Mouse (Mus musculus): ENCODE data around the gene Phlda3. TPM values are rescaled to one million over a fixed set of nuclear protein-coding genes. Genes with fewer than 3 reads are reported as not detected.

Gene Phlda3
- polyA plus RNA-seq (2011; ENCODE audit: insufficient read depth, insufficient read length, low replicate concordance, missing spikeins) = 7.6 TPM in 1 of 2 replicates, not detected in the other

- 2% methylated on average over 90 of the region's 90 CpGs for WGBS
- TF ChIP-seq CTCF (IDR thresholded peaks at IDR 0.05; ENCODE audit: control insufficient read depth, insufficient read depth, low read length) (no peak), POLR2A (IDR thresholded peaks at IDR 0.05; ENCODE audit: borderline replicate concordance, control insufficient read depth, low read depth, low read length) (peak; percentile 38; the same call in 1 of the 2 replicates)
- no peaks in the 10 kb centered on the region for H3K4me1 ChIP-seq (ENCODE audit: control insufficient read depth, insufficient read depth, low read length)
- H3K27ac ChIP-seq (ENCODE audit: control insufficient read depth, insufficient read depth, low read depth, low read length, poor library complexity) = no peak within 1 kb of the TSS
- H3K4me3 ChIP-seq (replicated peaks; ENCODE audit: control insufficient read depth, low read depth, low read length) = peak within 1 kb of the TSS; percentile 1
Measured at GRCm38 (mm10) chr1:135765645-135766591, at the start of gene Phlda3. Gene Phlda3 (plus strand): TSS chr1:135766119.

- H3K4me1 ChIP-seq (ENCODE audit: control insufficient read depth, insufficient read depth, low read length) = peaks cover 1% of the 10 kb centered on the region; the same call in 1 of the 2 replicates
- TF ChIP-seq CTCF (IDR thresholded peaks at IDR 0.05; ENCODE audit: control insufficient read depth, insufficient read depth, low read length) (peak; percentile 75), POLR2A (IDR thresholded peaks at IDR 0.05; ENCODE audit: borderline replicate concordance, control insufficient read depth, low read depth, low read length) (no peak)
- WGBS = 8% methylated on average over 9 of the region's 9 CpGs
Measured at GRCm38 (mm10) chr1:135719486-135719885, 46.4 kb upstream of the Phlda3 start.

GRCm38 (mm10) chr1:135719983-135720382, 45.9 kb upstream of the Phlda3 start, which contains the start of gene Csrp1:
Gene Csrp1 (plus strand): TSS chr1:135720061.
- Histone ChIP-seq H3K4me3 (replicated peaks; ENCODE audit: control insufficient read depth, low read depth, low read length) (no peak within 1 kb of the TSS), H3K27ac (ENCODE audit: control insufficient read depth, insufficient read depth, low read depth, low read length, poor library complexity) (no peak within 1 kb of the TSS), H3K4me1 (ENCODE audit: control insufficient read depth, insufficient read depth, low read length) (peaks cover under 1% of the 10 kb centered on the region; the same call in 1 of the 2 replicates)
- 35% methylated on average over 6 of the region's 6 CpGs for WGBS
- no peak for TF ChIP-seq CTCF (IDR thresholded peaks at IDR 0.05; ENCODE audit: control insufficient read depth, insufficient read depth, low read length)
- no peak for TF ChIP-seq POLR2A (IDR thresholded peaks at IDR 0.05; ENCODE audit: borderline replicate concordance, control insufficient read depth, low read depth, low read length)

More at GRCm38 (mm10) chr1:135719486-135719885, 46.4 kb upstream of the Phlda3 start:
- Histone ChIP-seq H3K27ac (ENCODE audit: control insufficient read depth, insufficient read depth, low read depth, low read length, poor library complexity) (no peak overlapping the region), H3K4me3 (replicated peaks; ENCODE audit: control insufficient read depth, low read depth, low read length) (no peak overlapping the region)

GRCm38 (mm10) chr1:135723016-135723415, 42.9 kb upstream of the Phlda3 start:
- no peak overlapping the region for H3K4me3 ChIP-seq (replicated peaks; ENCODE audit: control insufficient read depth, low read depth, low read length)
- 76% methylated on average over 1 of the region's 1 CpGs for WGBS
- H3K27ac ChIP-seq (ENCODE audit: control insufficient read depth, insufficient read depth, low read depth, low read length, poor library complexity) = no peak overlapping the region
- no peak for TF ChIP-seq POLR2A (IDR thresholded peaks at IDR 0.05; ENCODE audit: borderline replicate concordance, control insufficient read depth, low read depth, low read length)
- TF ChIP-seq CTCF (IDR thresholded peaks at IDR 0.05; ENCODE audit: control insufficient read depth, insufficient read depth, low read length) = no peak
- H3K4me1 ChIP-seq (ENCODE audit: control insufficient read depth, insufficient read depth, low read length) = no peaks in the 10 kb centered on the region; the same call in 1 of the 2 replicates

GRCm38 (mm10) chr1:135724134-135724533, 41.8 kb upstream of the Phlda3 start:
- H3K4me1 ChIP-seq (ENCODE audit: control insufficient read depth, insufficient read depth, low read length) = no peaks in the 10 kb centered on the region; the same call in 1 of the 2 replicates
- no peak for TF ChIP-seq CTCF (IDR thresholded peaks at IDR 0.05; ENCODE audit: control insufficient read depth, insufficient read depth, low read length)
- TF ChIP-seq POLR2A (IDR thresholded peaks at IDR 0.05; ENCODE audit: borderline replicate concordance, control insufficient read depth, low read depth, low read length) = no peak
- WGBS = 73% methylated on average over 4 of the region's 4 CpGs
- no peak overlapping the region for H3K27ac ChIP-seq (ENCODE audit: control insufficient read depth, insufficient read depth, low read depth, low read length, poor library complexity)
- no peak overlapping the region for H3K4me3 ChIP-seq (replicated peaks; ENCODE audit: control insufficient read depth, low read depth, low read length)

- TF ChIP-seq POLR2A (IDR thresholded peaks at IDR 0.05; ENCODE audit: borderline replicate concordance, control insufficient read depth, low read depth, low read length) (no peak), CTCF (IDR thresholded peaks at IDR 0.05; ENCODE audit: control insufficient read depth, insufficient read depth, low read length) (no peak)
- 61% methylated on average over 6 of the region's 6 CpGs for WGBS
- H3K4me1 ChIP-seq (ENCODE audit: control insufficient read depth, insufficient read depth, low read length) = peaks cover 3% of the 10 kb centered on the region
Measured at GRCm38 (mm10) chr1:135725324-135725723, 40.6 kb upstream of the Phlda3 start.

GRCm38 (mm10) chr1:135725936-135726335, 40.0 kb upstream of the Phlda3 start:
- no peak for TF ChIP-seq POLR2A (IDR thresholded peaks at IDR 0.05; ENCODE audit: borderline replicate concordance, control insufficient read depth, low read depth, low read length)
- no peak for TF ChIP-seq CTCF (IDR thresholded peaks at IDR 0.05; ENCODE audit: control insufficient read depth, insufficient read depth, low read length)
- Histone ChIP-seq H3K27ac (ENCODE audit: control insufficient read depth, insufficient read depth, low read depth, low read length, poor library complexity) (no peak overlapping the region), H3K4me3 (replicated peaks; ENCODE audit: control insufficient read depth, low read depth, low read length) (no peak overlapping the region), H3K4me1 (ENCODE audit: control insufficient read depth, insufficient read depth, low read length) (peaks cover 4% of the 10 kb centered on the region)
- whole genome bisulfite sequencing = 7% methylated on average over 7 of the region's 7 CpGs

More at GRCm38 (mm10) chr1:135725324-135725723, 40.6 kb upstream of the Phlda3 start:
- Histone ChIP-seq H3K4me3 (replicated peaks; ENCODE audit: control insufficient read depth, low read depth, low read length) (no peak overlapping the region), H3K27ac (ENCODE audit: control insufficient read depth, insufficient read depth, low read depth, low read length, poor library complexity) (no peak overlapping the region)
